Mouse (Mus musculus) kidney, adult 9 months (tissue): Measurements from ENCODE around the gene Hspa12a.
A peak's percentile ranks its signal among the peaks of the same experiment; 100 is the strongest.

Source experiments
- DNase-seq: peaks from one replicate; pipeline ENCODE4 v3.0.0; 2022

The Hspa12a gene

GRCm38 (mm10) chr19:58859357-58859756 is 84.1 kb downstream of the Hspa12a start:
- no peak for DNase-seq

GRCm38 (mm10) chr19:58856129-58856855 is 87.2 kb downstream of the Hspa12a start:
- DNase-seq: no peak

- no peak for DNase-seq
Observed at GRCm38 (mm10) chr19:58854899-58855298, 88.6 kb downstream of the Hspa12a start.

- peak; percentile 93 for DNase-seq
Observed at GRCm38 (mm10) chr19:58853036-58853735, 90.3 kb downstream of the Hspa12a start.

- DNase-seq: peak; percentile 41
Observed at GRCm38 (mm10) chr19:58850719-58851466, 92.6 kb downstream of the Hspa12a start.

- no peak for DNase-seq
Observed at GRCm38 (mm10) chr19:58849333-58850131, 93.9 kb downstream of the Hspa12a start.

- DNase-seq: no peak
Observed at GRCm38 (mm10) chr19:58843606-58844005, 99.8 kb downstream of the Hspa12a start.

GRCm38 (mm10) chr19:58840721-58841271 is 102.7 kb downstream of the Hspa12a start:
- no peak for DNase-seq

- peak; percentile 65 for DNase-seq
Observed at GRCm38 (mm10) chr19:58839806-58840205, 103.6 kb downstream of the Hspa12a start.

- no peak for DNase-seq
Observed at GRCm38 (mm10) chr19:58839345-58839744, 104.1 kb downstream of the Hspa12a start.

GRCm38 (mm10) chr19:58838706-58839105 is 104.7 kb downstream of the Hspa12a start:
- DNase-seq: peak; percentile 64

GRCm38 (mm10) chr19:58833639-58834180 is 109.7 kb downstream of the Hspa12a start:
- DNase-seq: no peak

- DNase-seq: no peak
Observed at GRCm38 (mm10) chr19:58832988-58833387, 110.5 kb downstream of the Hspa12a start.

GRCm38 (mm10) chr19:58831280-58831922 is 112.1 kb downstream of the Hspa12a start:
- no peak for DNase-seq

- DNase-seq: no peak
Observed at GRCm38 (mm10) chr19:58830182-58830581, 113.3 kb downstream of the Hspa12a start.

- DNase-seq: peak; percentile 71
Observed at GRCm38 (mm10) chr19:58829575-58829974, 113.9 kb downstream of the Hspa12a start.

- no peak for DNase-seq
Observed at GRCm38 (mm10) chr19:58827656-58828055, 115.8 kb downstream of the Hspa12a start.

- no peak for DNase-seq
Observed at GRCm38 (mm10) chr19:58824316-58824715, 119.1 kb downstream of the Hspa12a start.

- DNase-seq: no peak
Observed at GRCm38 (mm10) chr19:58823301-58823700, 120.2 kb downstream of the Hspa12a start.

- peak; percentile 61 for DNase-seq
Observed at GRCm38 (mm10) chr19:58822454-58823200, 120.8 kb downstream of the Hspa12a start.
